Mouse (Mus musculus) ES-CJ7 (cell line): ENCODE measurements around the gene Elp1.

Experiments used
- DNase-seq: peaks from one replicate; pipeline ENCODE4 v3.0.0; 2011; ENCODE audit warnings: low read depth, low spot score

Elp1 gene

DNA sequence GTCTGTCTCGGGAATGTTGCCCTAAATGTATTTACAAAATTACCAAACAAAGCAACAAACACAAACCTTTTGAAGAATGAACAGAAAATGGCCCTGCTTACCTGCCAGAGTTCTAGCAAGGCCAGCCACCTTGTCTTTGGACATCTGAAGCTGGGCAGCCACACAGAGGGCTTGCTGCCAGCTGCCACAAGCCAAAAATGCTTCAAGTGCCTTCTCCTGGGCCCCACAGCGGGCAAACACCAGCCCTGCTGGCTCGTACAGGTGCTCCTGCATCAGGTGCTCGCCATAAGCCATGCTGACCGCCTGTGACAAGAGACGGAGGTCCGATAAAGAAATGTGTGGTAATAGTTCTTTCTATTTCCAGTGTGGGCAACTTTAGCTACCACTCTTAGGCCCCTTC is 33.2 kb downstream of the Elp1 start:
- no peak for DNase-seq

DNA sequence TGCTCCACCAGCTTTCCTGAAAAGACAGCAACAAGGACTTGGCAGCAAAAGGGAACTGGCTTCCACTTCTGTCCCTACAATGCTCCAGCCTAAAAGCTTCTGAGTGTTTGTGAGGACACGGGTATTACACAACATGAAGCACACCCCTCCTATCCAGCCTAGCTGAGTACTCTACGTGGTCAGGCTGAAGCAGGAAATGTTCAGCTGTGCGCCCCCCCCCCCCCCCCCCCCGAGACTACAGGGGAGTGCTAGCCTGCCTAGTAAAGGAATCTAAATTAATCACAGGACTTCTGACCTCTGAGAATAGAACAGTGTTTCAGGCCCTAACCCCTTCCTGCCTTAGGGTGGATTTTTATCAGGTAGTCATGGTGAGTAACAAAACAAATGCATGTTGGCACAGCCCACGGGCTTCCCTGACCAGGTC is 34.3 kb downstream of the Elp1 start:
- no peak for DNase-seq

DNA sequence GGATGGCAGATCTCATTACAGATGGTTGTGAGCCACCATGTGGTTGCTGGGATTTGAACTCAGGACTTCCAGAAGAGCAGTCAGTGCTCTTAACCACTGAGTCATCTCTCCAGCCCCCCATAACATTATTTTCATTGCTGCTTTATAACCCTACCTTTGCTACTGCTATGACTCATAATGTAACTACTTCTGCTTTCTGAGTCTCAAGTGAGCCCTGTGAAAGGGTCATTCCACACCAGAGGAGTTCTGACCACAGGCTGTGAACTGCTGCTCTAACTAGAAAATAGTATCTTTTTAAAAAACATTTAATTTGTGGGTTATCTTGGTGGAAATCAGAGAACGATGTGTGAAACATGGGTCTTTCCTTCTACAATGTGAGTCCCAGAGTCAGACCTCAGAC is 44.4 kb downstream of the Elp1 start:
- no peak for DNase-seq

DNA sequence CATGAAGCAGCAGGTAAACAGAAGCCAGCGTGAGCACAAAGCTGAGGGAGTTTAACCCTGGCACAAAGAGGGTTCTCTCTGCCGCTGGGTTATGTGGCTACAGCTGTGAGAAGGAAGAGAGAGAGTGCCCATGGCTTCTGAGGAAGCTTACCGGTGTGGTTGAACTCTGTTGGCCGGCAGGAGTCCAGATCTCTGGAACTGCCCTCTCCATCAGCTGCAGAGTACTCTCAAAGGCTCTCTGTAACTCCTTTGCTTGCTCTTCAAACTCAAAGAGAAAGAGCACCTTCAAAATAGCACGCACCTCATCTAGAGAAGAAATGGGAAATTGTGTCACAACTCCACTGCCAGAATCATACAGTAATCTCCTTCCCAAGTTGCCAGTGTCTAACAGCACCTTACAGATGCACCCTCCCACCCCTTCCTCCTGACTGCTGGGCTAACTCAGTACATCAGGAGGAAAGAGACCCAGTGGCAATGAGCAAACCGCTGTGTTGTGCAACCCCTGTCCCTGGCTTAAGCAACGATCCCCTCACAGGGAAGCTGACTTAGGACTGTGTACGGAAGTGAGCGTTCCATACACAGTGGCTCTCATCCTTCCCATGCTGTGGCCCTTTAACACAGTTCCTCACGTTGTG is 45.0 kb downstream of the Elp1 start:
- DNase-seq, result no peak

DNA sequence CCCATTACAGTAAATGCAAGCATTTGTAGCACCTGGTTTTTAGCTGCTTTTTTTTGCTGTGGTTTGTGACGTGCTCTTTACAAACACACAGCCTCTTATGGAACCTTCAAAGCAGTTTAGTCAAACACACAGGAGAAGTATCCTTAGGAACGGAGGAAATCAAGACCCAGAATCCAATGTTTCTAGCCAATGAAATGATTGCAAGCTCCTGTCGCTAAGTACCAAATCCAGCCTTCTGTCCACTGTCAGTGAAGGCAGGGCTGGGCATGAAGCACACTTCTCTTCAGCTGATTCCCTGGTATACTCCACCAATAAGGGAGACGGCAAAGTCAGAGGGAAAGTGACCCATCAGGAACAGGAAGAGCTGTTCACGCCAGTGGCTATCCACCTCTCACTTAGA is 46.1 kb downstream of the Elp1 start:
- DNase-seq, result no peak

- DNase-seq, result no peak
These were observed 54.7 kb downstream of the Elp1 start for GRCm38 (mm10) chr4:56747456-56747855.

DNA sequence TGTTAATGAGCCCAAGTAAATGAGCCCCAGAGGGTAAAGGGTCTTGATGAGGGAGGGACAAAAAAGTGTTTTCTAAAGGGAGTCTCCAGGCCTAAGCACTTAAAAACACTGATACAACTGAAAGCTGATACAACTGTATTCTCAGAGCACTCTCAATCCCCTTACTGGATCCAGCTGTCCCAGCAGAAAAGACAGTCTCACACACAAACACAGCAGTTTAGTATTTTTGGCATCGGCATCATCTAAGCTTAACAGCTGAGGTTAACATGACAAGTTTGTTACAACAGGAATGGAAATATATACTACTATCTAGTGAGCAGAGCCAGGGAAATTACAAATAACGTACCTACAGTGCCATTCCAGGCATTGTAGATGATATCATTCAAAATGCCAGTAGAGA is 55.8 kb downstream of the Elp1 start:
- DNase-seq, result no peak

DNA sequence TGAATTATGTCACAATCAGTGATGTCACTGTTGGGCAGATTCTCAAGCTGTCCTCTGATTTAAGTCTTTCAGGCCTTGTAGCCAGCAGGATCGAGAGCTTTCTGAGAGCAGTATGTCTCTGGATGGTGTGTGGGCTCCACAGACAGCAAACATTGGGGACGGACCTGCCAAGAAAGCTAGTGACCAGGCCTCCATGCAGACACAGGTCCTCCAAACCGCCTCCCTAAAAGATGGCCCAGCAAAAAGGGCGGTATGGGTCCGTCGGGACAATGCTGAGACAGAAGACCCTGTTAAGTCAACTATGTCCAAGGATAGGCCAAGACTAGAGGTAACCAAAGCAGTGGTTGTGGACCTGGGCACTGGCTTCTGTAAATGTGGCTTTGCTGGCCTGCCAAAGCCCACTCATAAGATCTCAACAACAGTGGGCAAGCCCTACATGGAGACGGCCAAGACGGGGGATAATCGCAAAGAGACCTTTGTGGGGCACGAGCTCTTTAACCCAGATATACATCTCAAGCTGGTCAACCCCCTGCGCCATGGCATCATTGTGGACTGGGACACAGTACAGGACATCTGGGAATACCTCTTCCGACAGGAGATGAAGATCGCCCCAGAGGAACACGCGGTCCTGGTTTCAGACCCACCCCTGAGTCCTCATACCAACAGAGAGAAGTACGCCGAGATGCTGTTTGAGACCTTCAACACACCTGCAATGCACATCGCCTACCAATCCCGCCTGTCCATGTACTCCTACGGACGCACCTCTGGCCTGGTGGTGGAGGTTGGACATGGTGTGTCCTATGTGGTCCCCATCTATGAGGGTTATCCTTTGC is 58.6 kb downstream of the Elp1 start, which contains the start of gene Actl7a:
Gene Actl7a, plus strand, starts transcription at position 51 of the 833 bp plus-strand sequence.
- no peak for DNase-seq

DNA sequence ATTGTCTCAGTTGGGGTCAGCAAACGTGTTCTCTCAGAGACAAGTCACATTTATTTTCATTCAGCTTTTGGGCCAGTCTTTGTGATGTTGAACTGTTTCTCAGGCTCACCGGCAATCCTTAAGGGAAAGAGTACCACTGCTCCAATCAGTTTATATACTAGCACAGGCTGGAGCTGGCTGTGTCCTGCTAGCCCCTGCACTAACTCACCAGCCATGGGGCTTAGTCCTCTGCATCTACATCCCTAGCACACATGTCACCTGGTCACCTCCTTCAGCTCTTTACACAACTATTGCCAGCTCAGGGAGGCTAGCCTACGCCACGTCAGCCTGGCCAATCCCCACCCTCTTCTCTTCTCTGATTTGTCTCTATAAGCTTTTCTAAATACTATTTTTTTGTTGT is 59.4 kb downstream of the Elp1 start:
- DNase-seq, result no peak

DNA sequence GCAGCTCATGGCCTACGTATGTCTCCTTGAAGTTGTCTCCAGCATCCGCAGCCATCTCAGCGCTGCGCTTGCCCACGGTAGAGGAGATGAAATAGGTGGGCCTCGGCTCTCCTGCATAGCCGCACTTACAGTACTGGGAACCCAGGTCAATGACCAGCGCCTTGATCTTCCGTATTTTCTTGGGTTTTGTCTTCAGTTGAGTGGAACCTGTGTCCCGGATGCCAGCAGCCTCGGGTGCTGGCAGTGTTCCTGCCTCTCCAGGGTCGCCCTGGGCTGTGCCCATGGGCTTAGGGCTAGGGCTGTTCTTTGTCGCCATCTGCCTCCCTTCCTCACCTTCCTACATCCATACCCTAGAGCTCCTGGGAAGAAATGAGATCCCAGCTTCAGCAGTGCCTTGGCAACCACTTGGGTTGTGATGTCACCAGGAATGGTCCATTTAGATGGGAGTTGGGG is 61.1 kb downstream of the Elp1 start, which contains the start of gene Actl7b:
Gene Actl7b, minus strand, starts transcription at position 403 of the 453 bp plus-strand sequence.
- no peak for DNase-seq

DNA sequence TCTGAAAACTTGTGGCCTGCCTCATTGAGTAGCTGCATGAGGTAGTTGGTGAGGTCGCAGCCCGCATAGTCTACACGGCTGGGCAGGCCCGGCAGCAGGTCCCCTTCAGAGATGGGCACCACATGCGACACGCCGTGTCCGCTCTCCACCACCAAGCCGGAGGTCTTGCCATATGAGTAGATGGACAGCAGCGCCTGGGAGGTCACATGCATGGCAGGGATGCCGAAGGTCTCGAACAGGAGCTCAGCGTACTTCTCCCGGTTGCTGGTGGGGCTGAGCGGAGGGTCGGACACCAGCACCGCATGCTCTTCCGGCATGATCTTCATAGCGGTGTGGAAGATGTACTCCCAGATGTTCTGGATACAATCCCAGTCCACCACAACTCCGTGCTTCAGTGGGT is 61.5 kb downstream of the Elp1 start:
- DNase-seq, result no peak

DNA sequence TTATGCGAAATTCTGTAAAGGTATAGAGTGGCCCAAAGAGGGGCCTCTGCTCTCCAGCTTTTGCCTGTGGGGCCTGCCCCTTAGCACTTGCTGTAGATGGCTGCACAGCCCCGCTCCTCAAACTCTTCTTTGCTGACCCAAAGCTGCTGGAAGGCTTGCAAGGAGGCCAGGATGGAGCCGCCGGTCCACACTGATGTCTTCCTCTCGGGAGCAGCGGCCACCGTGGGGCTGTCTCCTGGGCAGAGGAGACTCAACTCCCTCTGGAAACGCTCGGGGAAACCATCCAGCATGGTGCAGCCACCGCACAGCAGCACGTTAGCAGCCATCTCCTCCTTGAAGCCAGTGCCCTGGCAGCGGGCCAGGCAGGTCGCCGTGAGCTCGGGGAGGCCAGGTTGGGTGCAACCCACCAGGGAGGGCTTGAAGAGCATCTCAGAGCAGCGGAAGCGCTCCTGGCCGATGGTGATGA is 62.1 kb downstream of the Elp1 start, which contains the start of gene Gm26657:
Gene Gm26657, plus strand, starts transcription at position 51 of the 466 bp plus-strand sequence.
- no peak for DNase-seq

DNA sequence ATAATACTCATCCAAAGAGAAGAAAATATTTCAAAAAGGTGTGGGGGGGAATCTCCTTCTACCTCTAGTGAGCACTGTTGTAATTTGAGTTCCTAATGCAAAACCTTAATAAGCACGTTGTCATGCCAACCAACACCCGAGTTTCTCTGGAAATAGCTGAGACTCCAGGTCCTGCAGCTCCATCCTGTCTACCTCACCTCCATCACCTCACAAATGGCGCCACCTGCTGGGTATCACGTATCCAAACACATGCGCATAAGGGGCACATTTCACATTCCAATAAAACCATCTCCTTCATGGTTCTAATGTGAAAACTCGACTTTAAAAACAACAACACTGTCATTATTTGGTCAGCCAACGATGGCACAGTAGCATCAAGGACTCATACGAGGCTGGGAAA is 76.3 kb downstream of the Elp1 start:
- peak; percentile 70 for DNase-seq

DNA sequence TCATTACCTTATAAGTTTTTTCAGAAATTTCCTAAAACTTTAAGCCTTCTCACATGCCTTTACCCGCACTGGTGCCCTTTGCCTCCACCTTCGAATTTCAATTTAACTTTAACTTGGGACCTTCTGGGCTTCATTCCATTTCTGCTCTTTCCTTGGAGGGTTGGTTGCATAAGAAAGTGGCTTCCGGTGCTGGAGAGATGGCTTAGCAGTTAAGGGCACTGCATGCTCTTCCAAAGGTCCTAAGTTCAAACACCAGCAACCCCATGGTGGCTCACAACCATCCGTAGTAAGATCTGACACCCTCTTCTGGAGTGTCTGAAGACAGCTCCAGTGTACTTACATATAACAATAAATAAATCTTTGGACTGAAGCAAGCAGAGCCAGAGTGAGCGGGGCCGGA is 78.9 kb downstream of the Elp1 start:
- no peak for DNase-seq

- DNase-seq, result no peak
These were observed 79.8 kb downstream of the Elp1 start for GRCm38 (mm10) chr4:56722346-56722745.

- DNase-seq, result peak; percentile 56
These were observed 80.7 kb downstream of the Elp1 start for GRCm38 (mm10) chr4:56721469-56721868.

DNA sequence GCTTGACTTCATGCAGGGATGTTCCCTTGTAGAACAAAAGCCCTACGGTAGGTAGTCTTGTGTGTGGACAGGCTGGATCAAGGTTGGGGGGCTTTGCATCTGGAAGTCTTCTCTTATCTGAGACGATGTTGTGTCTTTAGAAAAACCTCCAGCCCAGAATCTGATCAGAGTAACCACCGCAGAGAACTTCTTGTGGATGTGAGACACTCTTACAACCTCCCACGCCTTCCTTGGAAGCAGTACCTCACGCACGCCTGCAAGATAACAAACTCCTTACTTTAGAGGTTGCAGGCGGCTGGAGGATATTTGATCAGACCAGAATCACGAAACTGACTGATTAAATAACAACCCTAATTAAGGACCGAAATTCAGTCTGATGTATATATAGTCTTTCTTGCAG is 81.7 kb downstream of the Elp1 start:
- no peak for DNase-seq

DNA sequence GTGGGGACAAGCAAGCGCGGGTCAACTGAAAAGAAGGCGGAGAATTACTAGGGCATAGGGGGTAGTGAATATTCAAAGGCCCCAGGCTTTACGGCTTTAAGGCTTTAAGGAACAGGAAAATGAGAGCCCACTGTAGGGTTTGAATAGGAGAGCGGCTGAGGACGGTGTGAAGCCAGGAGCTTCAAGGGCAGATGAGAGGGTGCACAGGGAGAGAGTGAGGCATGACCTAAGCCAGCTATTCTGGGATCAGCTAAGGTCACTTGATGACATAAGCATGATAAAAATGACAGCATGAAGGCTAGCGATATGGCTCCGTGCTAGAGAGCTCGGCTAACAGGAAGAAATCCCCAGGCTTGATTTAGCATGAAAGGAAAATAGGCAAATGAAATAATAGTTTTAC is 82.7 kb downstream of the Elp1 start:
- no peak for DNase-seq

GRCm38 (mm10) chr4:56718573-56719442 is 83.3 kb downstream of the Elp1 start:
- no peak for DNase-seq

DNA sequence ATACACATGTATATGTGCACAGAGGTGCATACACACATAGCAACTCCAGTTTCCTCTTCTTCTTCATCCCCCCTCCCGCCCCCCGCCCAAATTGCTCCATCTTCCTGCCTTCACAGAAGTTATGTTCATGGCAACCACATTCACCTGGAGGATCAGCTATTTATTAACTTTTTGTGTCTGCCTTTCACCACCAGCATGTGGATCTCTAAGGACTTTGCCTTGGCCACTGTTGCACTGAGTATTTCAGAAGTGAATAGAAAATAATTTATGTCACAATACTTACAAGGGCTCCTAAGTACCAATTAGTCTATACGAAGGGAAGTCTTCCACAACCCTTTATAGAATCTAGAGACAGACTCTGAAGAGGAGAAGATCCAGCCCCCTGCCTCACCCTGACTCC is 84.2 kb downstream of the Elp1 start:
- no peak for DNase-seq

GRCm38 (mm10) chr4:56716801-56717200 is 85.3 kb downstream of the Elp1 start:
- no peak for DNase-seq

DNA sequence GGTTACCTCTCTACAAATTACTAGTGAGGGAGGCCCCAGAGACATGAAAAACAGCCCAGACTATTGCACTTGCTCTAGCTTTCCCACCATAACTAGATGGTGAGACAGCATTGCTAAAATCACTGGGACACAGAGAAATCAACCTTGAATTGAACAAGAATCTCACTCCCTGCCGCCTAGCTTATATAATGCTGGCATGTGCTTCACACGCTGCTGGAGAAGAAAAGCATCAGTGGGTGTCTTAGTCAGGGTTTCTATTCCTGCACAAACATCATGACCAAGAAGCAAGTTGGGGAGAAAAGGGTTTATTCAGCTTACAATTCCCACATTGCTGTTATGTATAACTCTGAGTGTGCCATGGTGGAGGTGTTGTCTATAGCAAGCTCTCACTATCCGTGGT is 89.0 kb downstream of the Elp1 start:
- no peak for DNase-seq
